Mouse (Mus musculus): ENCODE measurements around the gene D330020A13Rik.
"Not testable (repeated sequence)": the region's sequence is repeated elsewhere in the genome, so short reads cannot be mapped to it uniquely, and the experiment has no call there.

The D330020A13Rik gene

DNA sequence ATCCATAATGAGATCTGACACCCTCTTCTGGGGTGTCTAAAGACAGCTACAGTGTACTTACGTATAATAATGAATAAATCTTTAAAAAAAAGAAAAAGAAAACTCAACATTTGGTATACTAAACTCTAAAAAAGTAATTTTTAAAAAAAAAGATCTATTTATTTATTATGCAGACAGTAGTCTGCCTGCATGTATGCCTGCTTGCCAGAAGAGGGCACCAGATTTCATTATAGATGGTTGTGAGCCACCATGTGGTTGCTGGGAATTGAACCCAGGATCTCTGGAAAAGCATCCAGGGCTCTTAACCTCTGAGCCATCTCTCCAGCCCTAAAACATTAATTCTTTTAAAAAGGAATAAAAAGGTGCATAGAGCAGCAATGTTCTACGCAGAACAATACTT, 2.4 kb downstream of the D330020A13Rik start:
- not testable (repeated sequence) for DNase-seq (ENCODE audit: low read depth, low spot score)

GRCm38 (mm10) chr6:120301137-120301536, 7.0 kb downstream of the D330020A13Rik start:
- peak; percentile 94 for DNase-seq (ENCODE audit: low read depth, low spot score)

GRCm38 (mm10) chr6:120302755-120303316, 8.7 kb downstream of the D330020A13Rik start:
- DNase-seq (ENCODE audit: low read depth, low spot score) = peak; percentile 51

- DNase-seq (ENCODE audit: low read depth, low spot score) = peak; percentile 91
Measured at GRCm38 (mm10) chr6:120306859-120307594, 12.9 kb downstream of the D330020A13Rik start.

- DNase-seq (ENCODE audit: low read depth, low spot score) = no peak
Measured at GRCm38 (mm10) chr6:120309338-120309737, 15.2 kb downstream of the D330020A13Rik start.

- DNase-seq (ENCODE audit: low read depth, low spot score) = no peak
Measured at GRCm38 (mm10) chr6:120309787-120310186, 15.6 kb downstream of the D330020A13Rik start.

DNA sequence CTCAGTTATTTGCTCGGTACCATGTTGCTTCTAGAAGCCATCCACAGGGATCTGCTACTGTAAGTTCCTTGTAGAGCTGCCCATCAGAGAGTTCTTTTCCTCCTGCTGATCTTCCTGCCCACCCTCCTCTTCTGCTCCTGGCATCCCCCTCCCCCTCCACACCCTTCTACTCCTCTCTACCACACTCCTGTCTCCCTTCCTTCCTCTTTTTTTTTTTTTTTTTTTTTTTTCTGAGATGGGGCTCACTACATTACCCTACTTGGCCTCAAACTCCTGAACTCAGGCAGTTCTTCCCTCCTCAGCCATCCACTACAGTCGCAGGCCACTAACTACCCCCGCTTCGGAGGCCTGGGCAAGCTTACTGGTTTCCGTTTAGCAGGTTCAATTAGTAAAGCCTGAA, 18.3 kb downstream of the D330020A13Rik start:
- no peak for DNase-seq (ENCODE audit: low read depth, low spot score)

DNA sequence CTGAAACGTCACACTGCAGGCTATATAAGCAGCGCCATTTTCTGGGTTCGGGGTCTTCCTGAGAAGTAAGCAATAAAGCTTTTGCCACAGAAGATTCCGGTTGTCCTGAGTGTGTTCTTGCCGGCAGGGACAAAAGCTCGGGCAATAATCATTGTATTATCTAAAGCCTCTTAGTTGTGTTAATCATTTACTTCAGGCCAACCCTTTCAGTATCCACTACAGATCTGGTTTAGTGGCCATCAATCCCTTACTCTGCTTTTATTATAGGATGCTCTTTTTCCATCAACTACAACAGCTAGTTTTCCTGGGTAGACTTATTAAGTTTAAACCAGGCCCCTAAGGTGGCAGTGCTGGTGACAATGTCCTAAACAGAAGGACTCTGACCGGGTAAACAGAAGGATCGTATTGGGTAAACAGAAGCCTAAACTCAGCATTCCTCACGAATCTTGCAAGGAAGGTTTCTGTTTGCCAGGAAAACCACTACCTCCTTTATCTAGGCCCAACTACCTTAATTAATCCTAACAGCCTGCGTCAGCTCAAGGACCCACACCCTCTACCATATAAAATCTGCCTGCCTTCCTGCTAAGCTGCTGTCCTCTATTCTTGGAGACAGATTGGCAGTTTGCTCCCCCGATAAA, 24.3 kb downstream of the D330020A13Rik start:
- no peak for DNase-seq (ENCODE audit: low read depth, low spot score)

DNA sequence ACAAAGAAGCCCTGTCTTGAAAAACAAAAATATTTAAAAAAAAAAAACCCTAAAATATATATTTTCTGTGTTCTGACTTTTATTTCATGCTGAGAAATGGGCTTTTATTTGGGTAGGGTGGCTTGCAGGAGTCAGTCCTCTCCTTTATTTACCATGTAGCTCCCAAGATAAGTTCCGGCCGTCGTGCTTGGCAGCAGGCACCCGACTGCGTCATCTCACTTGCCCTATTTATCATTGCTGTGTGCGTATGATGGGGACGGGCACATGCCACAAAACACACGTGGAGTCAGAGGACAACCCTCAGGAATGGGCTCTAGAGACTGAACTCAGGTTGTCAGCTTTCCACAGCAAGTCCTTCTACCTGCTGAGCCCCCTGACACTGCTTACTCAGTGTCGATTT, 25.0 kb downstream of the D330020A13Rik start:
- no peak for DNase-seq (ENCODE audit: low read depth, low spot score)

DNA sequence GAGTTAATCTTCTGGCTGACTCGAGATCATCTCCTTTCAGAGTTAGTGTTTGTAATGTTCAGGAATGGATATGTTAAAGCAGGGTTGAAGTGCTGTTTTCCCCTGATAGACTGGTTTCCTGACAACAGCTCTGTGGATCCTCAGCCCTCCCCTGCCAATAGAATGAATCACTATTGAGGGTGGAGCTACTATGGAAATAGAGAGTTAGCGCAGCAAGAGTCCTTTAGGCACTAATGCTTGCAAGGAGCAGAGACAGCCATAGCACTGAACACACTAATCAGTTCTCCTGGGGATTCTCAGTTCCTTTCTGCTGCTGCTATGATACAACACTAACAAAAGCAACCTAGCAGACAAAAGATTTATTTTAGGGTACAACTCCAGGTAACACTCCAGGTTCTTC, 26.2 kb downstream of the D330020A13Rik start:
- peak; percentile 56 for DNase-seq (ENCODE audit: low read depth, low spot score)

DNA sequence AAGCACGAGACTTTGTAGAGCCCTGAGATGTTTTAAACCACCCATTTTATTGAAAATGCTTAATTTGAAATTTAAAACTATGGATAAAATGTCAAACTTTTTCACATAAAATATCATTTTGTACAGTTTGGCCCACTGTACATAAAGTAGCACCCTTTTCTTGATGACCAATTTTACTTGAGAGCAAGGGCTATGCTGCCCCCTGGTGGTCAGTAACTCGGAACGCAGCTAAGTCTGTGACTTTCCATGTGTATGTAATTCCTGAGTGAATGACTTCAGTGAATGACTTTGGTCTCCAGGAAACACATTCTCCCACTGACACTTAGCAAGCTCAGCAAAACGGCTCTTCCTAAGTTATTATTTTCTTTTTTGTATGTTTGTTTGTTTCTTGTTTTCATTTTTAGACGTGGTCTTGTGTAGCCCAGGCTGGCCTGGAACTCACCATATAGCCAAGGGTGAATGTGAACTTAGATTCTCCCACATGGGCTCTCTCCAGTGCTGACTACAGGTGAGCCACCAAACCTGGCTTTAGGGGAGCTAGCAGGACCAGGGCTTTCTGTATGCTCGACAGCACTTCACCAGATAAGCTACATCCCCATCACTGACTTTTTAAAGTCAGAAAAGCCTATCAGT, 30.2 kb downstream of the D330020A13Rik start:
- DNase-seq (ENCODE audit: low read depth, low spot score) = peak; percentile 95

GRCm38 (mm10) chr6:120332351-120332750, 38.2 kb downstream of the D330020A13Rik start:
- no peak for DNase-seq (ENCODE audit: low read depth, low spot score)

- DNase-seq (ENCODE audit: low read depth, low spot score) = no peak
Measured at GRCm38 (mm10) chr6:120343992-120344391, 49.8 kb downstream of the D330020A13Rik start.

Data from ES-CJ7 (cell line).